25 mouse cellular contexts compared by ENCODE assay signal in genomic region chr19:29131171-29131570, GRCm38 (mm10).
"Had no signal": no experiment of that assay in that cellular context is flagged by ENCODE, and none has a peak within 500 bp of the region (broad histone marks: within the 10 kb centered on the region; RNA-seq: fewer than 3 reads in every experiment).

No protein-coding gene starts in this region.

- H3K4me1 ChIP-seq: kidney, embryonic 15.5 days; limb, embryonic 10.5 days; limb, embryonic 13.5 days; neural tube, embryonic 12.5 days; neural tube, embryonic 15.5 days had no signal

- H3K27ac ChIP-seq: kidney, embryonic 15.5 days; left cerebral cortex, adult 2 months; limb, embryonic 10.5 days; limb, embryonic 13.5 days; liver, embryonic 12.5 days; midbrain, embryonic 10.5 days; neural tube, embryonic 12.5 days; neural tube, embryonic 15.5 days; stomach, postnatal 0 days had no signal

- ATAC-seq: liver, embryonic 12.5 days had no signal

- H3K4me3 ChIP-seq: kidney, embryonic 15.5 days; left cerebral cortex, adult 2 months; limb, embryonic 10.5 days; limb, embryonic 13.5 days; liver, embryonic 12.5 days; liver, embryonic 15.5 days; megakaryocyte, embryonic 14.5 days; midbrain, embryonic 10.5 days; neural tube, embryonic 12.5 days; neural tube, embryonic 15.5 days had no signal

- H3K4me2 ChIP-seq: kidney, embryonic 15.5 days; limb, embryonic 13.5 days; liver, embryonic 12.5 days; liver, embryonic 15.5 days; neural tube, embryonic 12.5 days; neural tube, embryonic 15.5 days had no signal

- H3K27me3 ChIP-seq: kidney, embryonic 15.5 days; limb, embryonic 13.5 days; liver, embryonic 12.5 days; liver, embryonic 15.5 days; megakaryocyte, embryonic 14.5 days; neural tube, embryonic 12.5 days; neural tube, embryonic 15.5 days had no signal

- H3K9me3 ChIP-seq: kidney, embryonic 15.5 days; limb, embryonic 10.5 days; limb, embryonic 13.5 days; liver, embryonic 12.5 days; liver, embryonic 15.5 days; megakaryocyte, embryonic 14.5 days; midbrain, embryonic 10.5 days; neural tube, embryonic 12.5 days; neural tube, embryonic 15.5 days had no signal

- H3K9ac ChIP-seq: kidney, embryonic 15.5 days; limb, embryonic 13.5 days; liver, embryonic 12.5 days; liver, embryonic 15.5 days; neural tube, embryonic 12.5 days; neural tube, embryonic 15.5 days had no signal

- DNase-seq: kidney, adult 11 months; kidney, adult 8-10 months; kidney, postnatal 10 days; kidney, postnatal 36 days; layer of hippocampus, postnatal 36 days; lung, adult 2 months; lung, postnatal 36 days; midbrain, embryonic 14.5 days; right cerebral cortex, adult 18-20 months; right cerebral cortex, postnatal 14 days; right cerebral cortex, postnatal 4 days; thymus, adult 2 months; thymus, postnatal 14 days; thymus, postnatal 4 days had no signal
